Mouse (Mus musculus) liver, embryonic 13.5 days (tissue): Measurements from ENCODE around the gene Tsr2. TPM values are rescaled to one million over a fixed set of nuclear protein-coding genes. Genes with fewer than 3 reads are reported as not detected.

Experiments used
- ATAC-seq: fragments of 200-750 bp; cut with Nextera tagmentation; 2 replicates; pipeline ENCODE4 v1.8.0; 2017; ENCODE audit warnings: low read depth, mild to moderate bottlenecking, moderate number of reproducible peaks, moderate library complexity
- DNase-seq: peaks from one replicate; pipeline ENCODE4 v3.0.0; 2022
- H3K27ac ChIP-seq: fragments of 300-500 bp; sonication (generic); 2 replicates; pipeline ENCODE4 v1.5.1; 2015; ENCODE audit warnings: moderate library complexity, mild to moderate bottlenecking, inconsistent platforms
- H3K27me3 ChIP-seq: fragments of 300-500 bp; sonication (generic); 2 replicates; pipeline ENCODE4 v1.6.1; 2015; ENCODE audit warnings: mild to moderate bottlenecking, inconsistent platforms
- H3K36me3 ChIP-seq: fragments of 300-500 bp; sonication (generic); 2 replicates; pipeline ENCODE4 v1.6.1; 2015; ENCODE audit warnings: mild to moderate bottlenecking, inconsistent platforms
- H3K4me1 ChIP-seq: fragments of 300-500 bp; sonication (generic); replicated peaks from 2 replicates; pipeline ENCODE4 v1.6.1; 2015; ENCODE audit warnings: inconsistent platforms
- H3K4me2 ChIP-seq: fragments of 300-500 bp; sonication (generic); 2 replicates; pipeline ENCODE4 v1.6.1; 2015; ENCODE audit warnings: inconsistent platforms, mild to moderate bottlenecking, moderate library complexity
- H3K4me3 ChIP-seq: fragments of 300-500 bp; sonication (generic); replicated peaks from 2 replicates; pipeline ENCODE4 v1.5.1; 2015; ENCODE audit warnings: mild to moderate bottlenecking, inconsistent platforms
- H3K9ac ChIP-seq: fragments of 300-500 bp; sonication (generic); 2 replicates; pipeline ENCODE4 v1.6.1; 2015; ENCODE audit warnings: mild to moderate bottlenecking, inconsistent platforms
- H3K9me3 ChIP-seq: fragments of 300-500 bp; sonication (generic); replicated peaks from 2 replicates; pipeline ENCODE4 v1.6.1; 2016; ENCODE audit warnings: inconsistent platforms
- WGBS: fragments of 180-500 bp; shearing (Covaris S2); methylation state at CpG from one replicate; pipeline ENCODE4 v1.1.7; 2015; ENCODE audit not compliant: insufficient replicate concordance; 5-methylcytosine and 5-hydroxymethylcytosine counted together
- polyA plus RNA-seq: library from polyadenylated mRNA; unstranded; fragments of >200 nt; fragmentation: Nextera tagmentation; extraction: Ambion mirVana; gene quantifications from 2 replicates; pipeline ENCODE4 v1.2.1, GENCODE M21; 2015

Tsr2 gene
- polyA plus RNA-seq, 1 experiment from 2014 or later, result 16.4 TPM

- DNase-seq (no peak), ATAC-seq (no peak)
- Histone ChIP-seq H3K27me3 (no peaks in the 10 kb centered on the region), H3K36me3 (no peaks in the 10 kb centered on the region), H3K9me3 (no peaks in the 10 kb centered on the region), H3K4me2 (no peak overlapping the region), H3K27ac (no peak overlapping the region), H3K4me1 (no peaks in the 10 kb centered on the region), H3K9ac (no peak overlapping the region), H3K4me3 (no peak overlapping the region)
- WGBS, result 63% methylated on average over 5 of the region's 5 CpGs
Observed at GRCm38 (mm10) chrX:151067876-151068275, 28.5 kb downstream of the Tsr2 start.

GRCm38 (mm10) chrX:151066071-151066666 is 30.2 kb downstream of the Tsr2 start:
- no peak for DNase-seq
- 69% methylated on average over 7 of the region's 7 CpGs for WGBS
- Histone ChIP-seq H3K9me3 (no peaks in the 10 kb centered on the region), H3K4me2 (no peak overlapping the region), H3K9ac (no peak overlapping the region), H3K4me1 (no peaks in the 10 kb centered on the region), H3K27me3 (no peaks in the 10 kb centered on the region), H3K36me3 (no peaks in the 10 kb centered on the region), H3K4me3 (no peak overlapping the region), H3K27ac (no peak overlapping the region)
- ATAC-seq, result no peak

DNA sequence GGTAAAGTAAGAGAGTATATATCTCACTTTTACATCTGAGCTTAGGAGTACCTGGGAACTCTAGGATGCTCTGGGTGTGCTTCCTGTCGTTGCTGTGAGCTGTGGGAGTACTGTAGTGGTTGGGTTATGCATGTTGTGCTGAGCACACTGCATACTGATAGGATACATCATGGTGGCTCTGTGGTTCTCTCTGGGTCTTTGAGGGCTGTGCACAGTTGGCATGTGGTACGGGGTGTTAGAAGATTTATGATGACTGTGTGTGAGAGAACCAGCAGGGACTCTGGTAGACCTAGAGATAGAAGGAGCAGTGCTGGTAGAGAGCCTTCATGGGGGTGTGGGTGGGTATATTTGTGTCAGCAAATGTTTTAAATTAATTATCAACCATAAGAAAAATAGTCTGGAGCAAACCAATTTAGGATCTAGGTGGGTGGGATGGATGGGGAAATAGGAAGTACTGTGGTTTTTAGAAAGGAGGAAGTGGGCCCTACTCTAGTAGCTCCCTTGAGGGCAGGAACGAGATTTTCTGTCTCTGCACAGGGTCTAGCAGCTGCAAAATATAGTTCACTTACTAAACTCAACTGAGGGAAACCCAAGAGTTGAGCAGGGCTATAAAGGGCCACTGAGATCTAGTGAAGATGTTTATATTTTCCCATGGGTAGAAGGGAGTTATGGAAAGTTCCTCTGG is 34.6 kb downstream of the Tsr2 start:
- Histone ChIP-seq H3K27ac (no peak overlapping the region), H3K4me2 (no peak overlapping the region), H3K27me3 (no peaks in the 10 kb centered on the region), H3K4me1 (no peaks in the 10 kb centered on the region), H3K9ac (no peak overlapping the region), H3K36me3 (no peaks in the 10 kb centered on the region), H3K4me3 (no peak overlapping the region), H3K9me3 (no peaks in the 10 kb centered on the region)
- no peak for DNase-seq
- no peak for ATAC-seq
- WGBS, result 23% methylated on average over 3 of the region's 3 CpGs

DNA sequence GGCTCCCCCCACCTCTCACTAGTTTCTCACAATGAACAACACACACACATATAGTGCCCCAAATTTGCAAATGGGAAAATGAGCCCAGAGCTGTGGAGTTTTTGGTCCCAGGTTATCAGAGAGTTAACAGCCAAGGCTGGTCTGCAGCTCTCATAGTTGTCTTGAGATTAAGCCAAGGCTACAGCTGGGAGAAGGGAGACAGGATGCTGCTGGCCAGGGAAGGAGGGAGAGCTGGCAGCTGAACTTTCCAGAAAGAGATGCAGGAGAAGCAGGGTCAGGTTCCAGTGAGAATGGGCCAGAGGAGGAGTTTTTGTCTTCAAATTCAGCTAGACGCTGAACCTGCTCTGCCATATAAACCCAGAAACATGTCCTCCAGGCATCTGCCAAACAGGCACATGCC is 37.0 kb downstream of the Tsr2 start:
- no peak overlapping the region for H3K4me3 ChIP-seq
- H3K4me2 ChIP-seq, result no peak overlapping the region
- no peaks in the 10 kb centered on the region for H3K27me3 ChIP-seq
- no peak overlapping the region for H3K9ac ChIP-seq
- H3K9me3 ChIP-seq, result no peaks in the 10 kb centered on the region
- ATAC-seq, result no peak
- no peaks in the 10 kb centered on the region for H3K4me1 ChIP-seq
- 71% methylated on average over 1 of the region's 1 CpGs for WGBS
- no peak overlapping the region for H3K27ac ChIP-seq
- no peak for DNase-seq
- H3K36me3 ChIP-seq, result no peaks in the 10 kb centered on the region

GRCm38 (mm10) chrX:151055559-151055958 is 40.8 kb downstream of the Tsr2 start:
- Histone ChIP-seq H3K36me3 (no peaks in the 10 kb centered on the region), H3K27ac (no peak overlapping the region), H3K9ac (no peak overlapping the region), H3K9me3 (no peaks in the 10 kb centered on the region), H3K4me2 (no peak overlapping the region), H3K4me1 (no peaks in the 10 kb centered on the region), H3K27me3 (no peaks in the 10 kb centered on the region), H3K4me3 (no peak overlapping the region)
- DNase-seq, result no peak
- peak; percentile 65 for ATAC-seq
- 23% methylated on average over 1 of the region's 1 CpGs for WGBS

DNA sequence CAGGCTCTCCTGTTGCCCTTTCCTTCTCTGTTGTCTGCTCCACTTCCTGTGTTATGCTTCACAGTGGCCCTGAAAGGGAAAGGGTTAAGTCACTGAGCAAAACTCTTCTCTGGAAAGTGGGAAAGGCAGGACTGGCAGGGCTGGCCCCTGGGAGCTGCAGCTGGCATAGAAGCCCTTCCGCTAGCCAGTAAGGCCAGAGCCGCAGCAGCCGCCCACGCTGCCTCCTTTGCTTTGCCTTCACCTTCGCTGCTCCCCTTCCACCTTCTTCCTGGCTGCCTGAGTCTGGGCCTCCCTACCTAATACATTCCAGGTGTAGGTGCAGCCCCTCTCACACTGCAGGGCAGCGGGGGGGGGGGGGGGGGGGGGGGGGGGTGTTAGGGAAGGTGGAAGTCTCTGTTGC is 41.9 kb downstream of the Tsr2 start:
- no peak overlapping the region for H3K4me3 ChIP-seq
- H3K4me1 ChIP-seq, result no peaks in the 10 kb centered on the region
- ATAC-seq (no peak), DNase-seq (no peak)
- H3K36me3 ChIP-seq, result no peaks in the 10 kb centered on the region
- 0 out of 2 replicates have a peak, but pooled peaks cover 2% of the 10 kb centered on the region for H3K27me3 ChIP-seq
- no peak overlapping the region for H3K4me2 ChIP-seq
- WGBS, result 86% methylated on average over 5 of the region's 6 CpGs
- no peak overlapping the region for H3K27ac ChIP-seq
- H3K9me3 ChIP-seq, result no peaks in the 10 kb centered on the region
- H3K9ac ChIP-seq, result no peak overlapping the region

- no peaks in the 10 kb centered on the region for H3K4me1 ChIP-seq
- H3K9me3 ChIP-seq, result no peaks in the 10 kb centered on the region
- WGBS, result 54% methylated on average over 7 of the region's 7 CpGs
- H3K4me3 ChIP-seq, result no peak overlapping the region
- no peak for DNase-seq
- ATAC-seq, result no peak
- H3K9ac ChIP-seq, result no peak overlapping the region
- no peak overlapping the region for H3K27ac ChIP-seq
- H3K36me3 ChIP-seq, result no peaks in the 10 kb centered on the region
- H3K27me3 ChIP-seq, result peaks cover 43% of the 10 kb centered on the region
- H3K4me2 ChIP-seq, result no peak overlapping the region
Observed at GRCm38 (mm10) chrX:151050337-151050736, 46.0 kb downstream of the Tsr2 start.

DNA sequence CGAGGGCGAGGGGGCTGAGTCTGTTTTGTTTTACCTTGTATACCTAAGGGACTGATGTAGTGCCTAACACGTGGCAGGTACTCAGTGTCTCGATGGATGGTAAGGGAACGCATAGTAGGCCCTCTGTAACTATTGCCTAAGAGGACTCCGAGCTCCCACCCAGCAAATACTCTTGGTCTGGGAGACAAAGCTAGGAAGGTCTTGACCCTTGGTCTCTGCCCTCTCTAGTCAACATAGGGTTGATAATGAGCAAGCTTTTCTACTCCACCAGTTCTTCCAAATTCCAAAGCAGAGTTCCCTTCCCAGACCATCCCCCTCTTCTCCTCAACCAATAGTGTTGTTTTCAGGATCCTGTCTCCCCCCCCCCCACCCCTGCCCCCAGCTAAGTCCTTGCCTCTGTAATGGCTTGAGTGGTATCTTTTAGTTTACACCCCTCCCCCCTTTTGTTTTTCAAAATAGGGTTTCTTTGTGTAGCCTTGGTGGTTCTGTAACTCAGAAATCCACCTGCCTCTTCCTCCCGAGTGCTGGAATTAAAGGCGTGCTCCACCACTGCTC is 46.6 kb downstream of the Tsr2 start:
- DNase-seq (no peak), ATAC-seq (peak; percentile 52)
- Histone ChIP-seq H3K36me3 (no peaks in the 10 kb centered on the region), H3K4me1 (no peaks in the 10 kb centered on the region), H3K27me3 (peaks cover 47% of the 10 kb centered on the region), H3K4me2 (no peak overlapping the region; the same call in 1 of the 2 replicates), H3K4me3 (no peak overlapping the region), H3K9me3 (no peaks in the 10 kb centered on the region), H3K27ac (no peak overlapping the region), H3K9ac (no peak overlapping the region)
- WGBS, result 50% methylated on average over 8 of the region's 8 CpGs

- no peak for DNase-seq
- WGBS, result 12% methylated on average over 50 of the region's 56 CpGs
- Histone ChIP-seq H3K27ac (peak overlapping the region; percentile 23; the same call in 1 of the 2 replicates), H3K27me3 (peaks cover 47% of the 10 kb centered on the region), H3K4me2 (peak overlapping the region; percentile 66), H3K9me3 (no peaks in the 10 kb centered on the region), H3K4me1 (no peaks in the 10 kb centered on the region), H3K4me3 (peak overlapping the region; percentile 60), H3K9ac (peak overlapping the region; percentile 64), H3K36me3 (no peaks in the 10 kb centered on the region)
- ATAC-seq, result 0 out of 2 replicates have a peak, but pooled peaks have one; percentile 24
Observed at GRCm38 (mm10) chrX:151047431-151048058, 48.8 kb downstream of the Tsr2 start.

- H3K27ac ChIP-seq, result peak overlapping the region; percentile 23; the same call in 1 of the 2 replicates
Observed at GRCm38 (mm10) chrX:151046777-151047430, 49.4 kb downstream of the Tsr2 start.

GRCm38 (mm10) chrX:151046321-151046720 is 50.0 kb downstream of the Tsr2 start:
- H3K9me3 ChIP-seq, result no peaks in the 10 kb centered on the region
- peaks cover 47% of the 10 kb centered on the region for H3K27me3 ChIP-seq
- no peak overlapping the region for H3K4me3 ChIP-seq
- no peaks in the 10 kb centered on the region for H3K36me3 ChIP-seq
- H3K4me2 ChIP-seq, result peak overlapping the region; percentile 66
- no peak for ATAC-seq
- no peak overlapping the region for H3K27ac ChIP-seq
- WGBS, result 51% methylated on average over 11 of the region's 11 CpGs
- DNase-seq, result no peak
- no peak overlapping the region for H3K9ac ChIP-seq
- H3K4me1 ChIP-seq, result no peaks in the 10 kb centered on the region

More at GRCm38 (mm10) chrX:151046777-151047430, 49.4 kb downstream of the Tsr2 start:
- peak overlapping the region; percentile 60 for H3K4me3 ChIP-seq
- H3K4me1 ChIP-seq, result no peaks in the 10 kb centered on the region
- 17% methylated on average over 52 of the region's 62 CpGs for WGBS
- H3K9me3 ChIP-seq, result no peaks in the 10 kb centered on the region
- H3K9ac ChIP-seq, result peak overlapping the region; percentile 64
- peaks cover 47% of the 10 kb centered on the region for H3K27me3 ChIP-seq
- ATAC-seq (peak; percentile 62), DNase-seq (peak; percentile 29)
- H3K36me3 ChIP-seq, result no peaks in the 10 kb centered on the region
- peak overlapping the region; percentile 66 for H3K4me2 ChIP-seq
